Mouse (Mus musculus) intestine, embryonic 16.5 days (tissue): ENCODE measurements around the gene Plcg1. TPM values are rescaled to one million over a fixed set of nuclear protein-coding genes. Genes with fewer than 3 reads are reported as not detected.

ENCODE experiments used
- ATAC-seq: fragments of 200-750 bp; cut with Nextera tagmentation; 2 replicates; pipeline ENCODE4 v1.8.0; 2017; ENCODE audit warnings: moderate TSS enrichment, moderate library complexity
- H3K27ac ChIP-seq: fragments of 300-500 bp; sonication (generic); 2 replicates; pipeline ENCODE4 v1.5.1; 2014; ENCODE audit warnings: mild to moderate bottlenecking, low read length
- H3K27me3 ChIP-seq: fragments of 300-500 bp; sonication (generic); replicated peaks from 2 replicates; pipeline ENCODE4 v1.6.1; 2014; ENCODE audit warnings: low read length, control low read depth, mixed read lengths; ENCODE audit not compliant: control insufficient read depth, insufficient read depth
- H3K36me3 ChIP-seq: fragments of 300-500 bp; sonication (generic); 2 replicates; pipeline ENCODE4 v1.6.1; 2014; ENCODE audit warnings: low read length, control low read depth; ENCODE audit not compliant: control insufficient read depth, insufficient read depth
- H3K4me1 ChIP-seq: fragments of 300-500 bp; sonication (generic); 2 replicates; pipeline ENCODE4 v1.6.1; 2014; ENCODE audit warnings: low read length, control low read depth, mixed read lengths; ENCODE audit not compliant: control insufficient read depth, insufficient read depth
- H3K4me2 ChIP-seq: fragments of 300-500 bp; sonication (generic); 2 replicates; pipeline ENCODE4 v1.6.1; 2014; ENCODE audit warnings: low read depth, low read length, control low read depth
- H3K4me3 ChIP-seq: fragments of 300-500 bp; sonication (generic); 2 replicates; pipeline ENCODE4 v1.5.1; 2014; ENCODE audit warnings: mild to moderate bottlenecking, low read length
- H3K9ac ChIP-seq: fragments of 300-500 bp; sonication (generic); 2 replicates; pipeline ENCODE4 v1.6.1; 2014; ENCODE audit warnings: low read depth, low read length
- H3K9me3 ChIP-seq: fragments of 300-500 bp; sonication (generic); 2 replicates; pipeline ENCODE4 v1.6.1; 2016; ENCODE audit warnings: low read length, control low read depth; ENCODE audit not compliant: control insufficient read depth
- WGBS: fragments of 180-500 bp; shearing (Covaris S2); extraction: QIAGEN DNeasy Blood & Tissue Kit; methylation state at CpG from one replicate; pipeline ENCODE4 v1.1.7; 2014; 5-methylcytosine and 5-hydroxymethylcytosine counted together
- polyA plus RNA-seq: library from polyadenylated mRNA; unstranded; fragments of >200 nt; fragmentation: Nextera tagmentation; extraction: Ambion mirVana; gene quantifications from 2 replicates; pipeline ENCODE4 v1.2.1, GENCODE M21; 2015

Gene Plcg1
- polyA plus RNA-seq, 1 experiment from 2014 or later: 16.5 TPM

DNA sequence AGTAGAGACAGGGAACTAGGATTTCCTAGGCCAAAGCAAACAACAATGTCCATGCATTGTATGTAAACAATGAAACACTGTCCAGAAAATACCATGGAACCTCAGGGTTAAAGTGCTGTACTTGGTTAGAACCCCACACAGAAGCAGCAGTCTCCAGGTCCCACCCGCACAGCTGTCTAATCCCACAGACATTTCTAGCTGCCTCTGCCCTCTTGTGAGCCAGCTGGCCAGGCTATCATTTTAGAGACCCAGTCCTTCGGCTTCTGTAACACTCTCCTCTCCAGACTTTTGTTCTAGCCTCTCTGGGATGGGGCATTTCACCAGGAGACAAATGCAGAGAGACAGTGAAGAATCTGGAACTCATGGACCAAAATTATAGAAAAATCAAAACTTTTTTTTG, 46.9 kb downstream of the Plcg1 start:
- H3K9ac ChIP-seq: no peak overlapping the region
- WGBS: 78% methylated on average over 2 of the region's 2 CpGs
- H3K4me2 ChIP-seq: no peak overlapping the region
- no peak for ATAC-seq
- no peaks in the 10 kb centered on the region for H3K4me1 ChIP-seq
- H3K27me3 ChIP-seq: no peaks in the 10 kb centered on the region
- no peaks in the 10 kb centered on the region for H3K9me3 ChIP-seq
- H3K27ac ChIP-seq: no peak overlapping the region
- 0 out of 2 replicates have a peak, but pooled peaks cover 6% of the 10 kb centered on the region for H3K36me3 ChIP-seq
- no peak overlapping the region for H3K4me3 ChIP-seq

- WGBS: 92% methylated on average over 13 of the region's 13 CpGs
- no peaks in the 10 kb centered on the region for H3K9me3 ChIP-seq
- H3K27ac ChIP-seq: no peak overlapping the region
- H3K36me3 ChIP-seq: 0 out of 2 replicates have a peak, but pooled peaks cover 6% of the 10 kb centered on the region
- no peak overlapping the region for H3K4me3 ChIP-seq
- no peak overlapping the region for H3K4me2 ChIP-seq
- H3K27me3 ChIP-seq: no peaks in the 10 kb centered on the region
- no peak overlapping the region for H3K9ac ChIP-seq
- ATAC-seq: no peak
- no peaks in the 10 kb centered on the region for H3K4me1 ChIP-seq
Observed at GRCm38 (mm10) chr2:160780154-160780833, 49.2 kb downstream of the Plcg1 start.

DNA sequence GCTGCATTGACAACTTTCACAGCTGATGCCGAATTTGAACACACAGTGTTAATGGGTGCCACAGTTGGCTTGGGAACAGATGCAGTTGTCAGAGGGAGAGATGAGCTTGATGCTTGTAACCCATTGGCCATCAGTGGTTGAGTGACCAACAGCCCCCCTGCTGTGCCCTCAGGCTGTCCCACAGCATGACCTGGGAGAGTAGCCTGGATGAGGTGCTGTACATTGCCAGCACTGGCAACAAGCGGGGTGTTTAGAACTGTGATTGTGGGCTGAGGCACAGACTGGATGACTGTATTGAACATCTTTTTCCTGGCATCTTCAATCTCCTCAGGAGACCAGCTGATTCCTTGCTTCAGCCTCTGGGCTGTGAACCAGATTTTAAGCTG, 49.7 kb downstream of the Plcg1 start:
- Histone ChIP-seq H3K9me3 (no peaks in the 10 kb centered on the region), H3K4me2 (no peak overlapping the region), H3K36me3 (0 out of 2 replicates have a peak, but pooled peaks cover 6% of the 10 kb centered on the region), H3K4me3 (no peak overlapping the region), H3K4me1 (no peaks in the 10 kb centered on the region), H3K27me3 (no peaks in the 10 kb centered on the region), H3K9ac (no peak overlapping the region), H3K27ac (no peak overlapping the region)
- WGBS: 88% methylated on average over 2 of the region's 2 CpGs
- ATAC-seq: no peak

GRCm38 (mm10) chr2:160786333-160786732, 55.2 kb downstream of the Plcg1 start:
- Histone ChIP-seq H3K4me1 (no peaks in the 10 kb centered on the region), H3K9ac (no peak overlapping the region), H3K9me3 (no peaks in the 10 kb centered on the region), H3K4me2 (no peak overlapping the region), H3K4me3 (no peak overlapping the region), H3K27me3 (no peaks in the 10 kb centered on the region), H3K36me3 (no peaks in the 10 kb centered on the region), H3K27ac (no peak overlapping the region)
- ATAC-seq: no peak
- WGBS: 58% methylated on average over 1 of the region's 1 CpGs

- ATAC-seq: no peak
- Histone ChIP-seq H3K4me2 (no peak overlapping the region), H3K36me3 (no peaks in the 10 kb centered on the region), H3K4me1 (no peaks in the 10 kb centered on the region), H3K4me3 (no peak overlapping the region), H3K9me3 (no peaks in the 10 kb centered on the region), H3K27ac (no peak overlapping the region), H3K9ac (no peak overlapping the region), H3K27me3 (no peaks in the 10 kb centered on the region)
- WGBS: 79% methylated on average over 1 of the region's 1 CpGs
Observed at GRCm38 (mm10) chr2:160789046-160789445, 57.9 kb downstream of the Plcg1 start.

GRCm38 (mm10) chr2:160789741-160790140, 58.6 kb downstream of the Plcg1 start:
- H3K4me1 ChIP-seq: no peaks in the 10 kb centered on the region
- no peaks in the 10 kb centered on the region for H3K27me3 ChIP-seq
- ATAC-seq: no peak
- no peaks in the 10 kb centered on the region for H3K36me3 ChIP-seq
- no peak overlapping the region for H3K4me2 ChIP-seq
- no peak overlapping the region for H3K27ac ChIP-seq
- no peak overlapping the region for H3K4me3 ChIP-seq
- no peaks in the 10 kb centered on the region for H3K9me3 ChIP-seq
- H3K9ac ChIP-seq: no peak overlapping the region

GRCm38 (mm10) chr2:160793117-160793516, 62.0 kb downstream of the Plcg1 start:
- 83% methylated on average over 2 of the region's 2 CpGs for WGBS
- Histone ChIP-seq H3K27me3 (no peaks in the 10 kb centered on the region), H3K4me2 (no peak overlapping the region), H3K4me3 (no peak overlapping the region), H3K9ac (no peak overlapping the region), H3K4me1 (no peaks in the 10 kb centered on the region), H3K9me3 (no peaks in the 10 kb centered on the region), H3K27ac (no peak overlapping the region), H3K36me3 (no peaks in the 10 kb centered on the region)
- ATAC-seq: no peak

DNA sequence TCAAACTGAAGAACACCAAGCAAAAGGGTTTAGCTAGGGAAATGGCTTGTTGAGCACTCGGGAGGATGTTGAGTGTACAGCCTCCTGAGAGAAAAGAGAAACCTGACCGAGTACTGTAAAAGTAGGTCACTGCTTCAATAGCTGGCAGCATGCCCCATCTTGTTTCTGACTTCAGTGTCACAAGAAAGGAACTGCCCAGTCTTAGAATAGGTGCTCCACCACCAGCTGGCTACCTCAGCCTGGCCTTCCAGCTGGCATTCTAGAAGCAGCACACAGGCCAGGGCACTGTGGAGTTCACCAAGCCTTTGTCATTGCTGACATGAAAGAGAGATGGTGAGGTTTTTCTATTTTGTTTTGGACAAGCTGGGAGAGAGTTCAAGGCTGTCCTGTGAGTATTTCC, 65.9 kb downstream of the Plcg1 start:
- no peak for ATAC-seq
- Histone ChIP-seq H3K9ac (no peak overlapping the region), H3K9me3 (no peaks in the 10 kb centered on the region), H3K27me3 (no peaks in the 10 kb centered on the region), H3K4me2 (no peak overlapping the region), H3K27ac (no peak overlapping the region), H3K36me3 (no peaks in the 10 kb centered on the region), H3K4me1 (no peaks in the 10 kb centered on the region), H3K4me3 (no peak overlapping the region)
- WGBS: 73% methylated on average over 2 of the region's 2 CpGs

DNA sequence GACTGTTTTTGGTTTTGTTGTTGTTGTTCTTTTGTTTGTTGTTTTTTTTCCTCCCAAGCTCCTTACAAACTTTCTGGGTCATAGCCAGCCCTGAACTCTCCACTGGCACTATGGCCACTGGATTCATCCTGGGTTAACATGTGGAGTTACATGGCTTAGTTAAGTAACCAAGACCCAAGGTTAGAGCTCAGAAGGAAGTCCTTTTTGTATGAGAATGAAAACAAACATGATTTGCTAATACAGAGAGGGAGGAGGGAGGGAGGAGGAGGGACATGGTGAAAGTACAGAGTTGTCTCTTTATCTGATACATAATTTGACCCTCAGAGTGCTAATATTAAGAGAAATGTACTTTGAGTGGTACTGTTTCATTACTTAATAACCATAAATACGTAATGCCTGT, 67.1 kb downstream of the Plcg1 start:
- Histone ChIP-seq H3K4me1 (no peaks in the 10 kb centered on the region), H3K4me2 (no peak overlapping the region), H3K36me3 (no peaks in the 10 kb centered on the region), H3K27me3 (no peaks in the 10 kb centered on the region), H3K4me3 (no peak overlapping the region), H3K27ac (no peak overlapping the region), H3K9me3 (no peaks in the 10 kb centered on the region), H3K9ac (no peak overlapping the region)
- ATAC-seq: no peak
- 76% methylated on average over 1 of the region's 1 CpGs for WGBS

- Histone ChIP-seq H3K36me3 (no peaks in the 10 kb centered on the region), H3K4me1 (no peaks in the 10 kb centered on the region), H3K27ac (no peak overlapping the region), H3K4me3 (no peak overlapping the region), H3K27me3 (no peaks in the 10 kb centered on the region), H3K9me3 (no peaks in the 10 kb centered on the region), H3K9ac (no peak overlapping the region), H3K4me2 (no peak overlapping the region)
- 91% methylated on average over 1 of the region's 1 CpGs for WGBS
- no peak for ATAC-seq
Observed at GRCm38 (mm10) chr2:160800967-160801366, 69.9 kb downstream of the Plcg1 start.
